Mouse (Mus musculus) kidney, adult 11 months (tissue): ENCODE data around the gene Adora2a.
"Not testable (repeated sequence)": the region's sequence is repeated elsewhere in the genome, so short reads cannot be mapped to it uniquely, and the experiment has no call there.

Experiments used
- DNase-seq: peaks from one replicate; pipeline ENCODE4 v3.0.0; 2022

Adora2a gene

DNA sequence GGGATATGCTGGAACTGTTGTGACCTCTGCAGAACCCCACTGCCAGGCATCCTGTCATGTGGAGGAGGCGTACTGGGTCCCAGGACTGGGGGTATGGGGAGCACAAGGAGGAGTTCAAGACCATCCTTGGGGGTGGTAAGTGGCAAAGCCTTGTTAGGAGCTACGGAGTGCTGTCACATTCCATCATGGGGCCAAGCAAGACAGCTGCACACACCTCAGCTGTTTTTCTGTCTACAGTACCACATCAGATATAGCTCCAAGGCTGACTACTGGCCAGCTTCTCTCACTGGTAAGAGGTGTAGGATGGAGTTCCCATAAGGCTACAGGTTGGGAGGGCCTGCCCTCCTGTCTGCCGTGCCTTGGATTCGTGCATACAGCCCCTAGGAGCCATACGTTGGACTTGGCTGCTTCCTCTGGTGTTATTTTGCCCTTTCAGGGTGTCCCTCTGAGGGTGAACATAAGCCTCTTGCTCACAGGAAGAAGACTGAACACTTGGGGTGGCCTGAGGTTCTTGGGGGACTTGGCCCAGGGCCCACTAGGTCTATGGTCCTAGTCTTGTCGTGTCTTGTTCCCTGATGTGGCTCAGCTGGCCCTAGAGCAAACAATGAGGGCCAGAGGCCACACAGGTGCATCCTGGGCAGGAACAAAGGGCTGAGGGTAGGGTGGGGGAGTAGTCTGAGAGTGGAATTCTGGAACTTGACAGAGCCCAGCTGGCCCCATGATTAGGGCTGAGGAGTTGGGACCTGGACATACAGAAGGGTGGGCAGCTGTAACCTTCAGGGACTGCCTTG lies 2.3 kb upstream of the Adora2a start:
- peak; percentile 27 for DNase-seq

GRCm38 (mm10) chr10:75315756-75316155 lies 921 bp upstream of the Adora2a start:
- DNase-seq: no peak

- DNase-seq: no peak
These were observed 205 bp upstream of the Adora2a start for GRCm38 (mm10) chr10:75316472-75316871.

DNA sequence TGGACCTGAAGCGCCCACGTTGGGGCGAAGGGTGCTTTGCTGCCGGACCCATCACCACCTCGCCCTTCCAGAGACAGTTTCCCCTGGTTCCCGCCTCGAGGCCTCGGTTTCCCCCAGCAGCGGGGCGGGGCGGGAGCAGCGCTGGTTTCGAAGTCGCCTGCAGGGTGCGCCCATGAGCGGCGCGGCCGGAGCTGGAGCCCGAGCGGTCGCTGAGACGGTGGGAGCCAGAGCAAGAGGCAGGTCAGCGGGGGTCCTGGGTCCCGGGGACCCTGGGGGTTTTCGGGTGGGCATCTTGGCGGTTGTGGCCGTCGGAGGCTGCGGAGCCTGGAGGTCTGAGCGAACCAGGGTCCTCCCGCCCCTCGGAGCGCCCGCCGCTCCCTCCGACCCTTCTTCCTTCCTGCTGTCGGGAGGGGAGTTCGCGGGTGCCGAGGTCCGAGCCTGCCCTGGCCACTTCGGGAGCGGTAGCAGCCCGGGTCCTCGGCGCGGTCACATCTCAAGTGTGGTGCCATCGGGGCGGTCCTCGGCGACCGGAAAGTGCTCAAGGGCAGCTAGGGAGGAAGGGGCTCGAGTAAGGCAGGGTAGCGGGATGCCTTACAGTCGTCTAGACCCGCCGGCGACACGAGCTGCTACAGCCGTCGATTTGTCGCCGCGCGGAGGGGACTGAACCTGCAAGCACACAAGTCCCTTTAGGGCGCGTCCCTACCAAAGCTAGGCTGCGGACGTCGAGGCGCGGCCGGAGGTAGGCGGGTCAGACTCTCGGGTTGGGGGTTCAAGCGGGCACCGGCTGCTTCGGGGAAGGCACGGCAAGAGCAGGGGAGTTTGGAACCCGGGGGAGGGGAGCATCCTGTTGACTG lies 458 bp downstream of the Adora2a start:
- DNase-seq: no peak

GRCm38 (mm10) chr10:75318206-75318605 lies 1.5 kb downstream of the Adora2a start:
- no peak for DNase-seq

DNA sequence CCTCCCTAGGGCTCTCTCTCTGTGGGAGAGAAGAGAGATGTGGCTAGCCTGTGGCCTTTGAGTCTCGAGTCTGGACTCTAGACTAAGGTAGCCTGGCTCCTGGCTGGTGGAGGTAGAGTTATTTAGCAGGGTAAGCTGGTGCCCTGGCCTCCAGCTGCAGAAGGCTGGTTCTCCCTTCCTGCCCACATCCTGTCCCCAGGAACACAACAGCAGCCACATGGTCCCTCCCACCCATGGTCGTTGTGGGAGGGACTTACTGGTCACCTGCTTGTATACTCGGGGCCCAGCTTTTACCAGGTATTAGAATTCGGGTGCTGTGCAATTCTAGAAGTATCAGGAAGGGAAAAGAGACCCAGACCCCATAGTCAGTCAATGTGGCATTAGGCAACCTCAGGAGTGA lies 3.6 kb downstream of the Adora2a start:
- DNase-seq: no peak

- DNase-seq: peak; percentile 26
These were observed 6.3 kb downstream of the Adora2a start for GRCm38 (mm10) chr10:75322966-75323365.

GRCm38 (mm10) chr10:75323986-75324385 lies 7.3 kb downstream of the Adora2a start:
- DNase-seq: no peak

DNA sequence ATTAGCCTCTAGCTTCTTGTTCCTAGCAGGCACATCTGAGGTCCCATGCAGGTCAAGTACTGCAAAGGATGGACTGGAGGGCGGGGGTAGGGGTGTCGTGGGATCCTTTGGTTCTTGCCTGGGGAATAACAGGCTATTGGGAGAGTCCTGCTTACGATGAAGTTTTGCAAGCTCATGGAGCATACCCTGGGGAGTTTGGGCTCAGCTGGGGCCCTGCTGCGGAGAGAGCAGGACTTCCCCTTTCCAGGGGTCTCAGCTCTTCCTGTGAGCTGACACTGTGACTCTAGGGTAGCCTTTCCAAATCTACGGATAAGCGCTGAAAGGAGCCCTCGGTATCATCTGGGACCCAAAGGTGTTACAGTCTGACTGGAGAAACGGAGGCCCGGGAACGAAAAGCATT lies 7.7 kb downstream of the Adora2a start:
- DNase-seq: no peak

DNA sequence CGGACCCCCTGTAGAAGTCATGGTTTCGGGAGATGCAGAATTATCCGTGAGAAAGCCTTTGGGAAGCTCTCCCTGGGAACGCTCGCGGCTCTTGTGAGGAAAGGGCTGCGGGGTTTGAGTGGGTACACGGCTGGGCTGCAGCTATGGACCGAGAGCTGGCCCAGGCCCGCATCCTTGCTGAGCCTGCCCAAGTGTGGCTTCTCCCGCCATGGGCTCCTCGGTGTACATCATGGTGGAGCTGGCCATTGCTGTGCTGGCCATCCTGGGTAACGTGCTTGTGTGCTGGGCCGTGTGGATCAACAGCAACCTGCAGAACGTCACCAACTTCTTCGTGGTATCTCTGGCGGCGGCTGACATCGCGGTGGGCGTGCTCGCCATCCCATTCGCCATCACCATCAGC lies 9.1 kb downstream of the Adora2a start:
- no peak for DNase-seq

DNA sequence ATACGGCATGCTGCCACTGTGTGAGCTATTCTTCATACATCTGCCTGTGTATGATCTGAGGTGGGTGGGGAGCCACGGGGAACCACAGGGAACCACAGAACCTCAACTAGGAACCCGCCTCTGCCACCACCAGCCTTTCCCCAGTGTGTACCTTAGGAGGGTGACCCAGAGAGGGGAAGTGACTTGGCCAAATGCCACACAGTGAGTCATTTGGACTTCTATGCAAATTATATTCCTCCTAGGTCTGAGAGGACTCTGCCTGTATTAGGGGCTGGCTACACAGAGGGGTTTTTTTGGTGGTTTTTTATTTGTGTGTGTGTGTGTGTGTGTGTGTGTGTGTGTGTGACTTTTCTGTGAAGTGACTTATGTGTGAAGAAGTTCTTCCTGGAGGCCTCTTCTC lies 9.9 kb downstream of the Adora2a start:
- peak; percentile 58 for DNase-seq

- no peak for DNase-seq
These were observed 10.4 kb downstream of the Adora2a start for GRCm38 (mm10) chr10:75327081-75327480.

DNA sequence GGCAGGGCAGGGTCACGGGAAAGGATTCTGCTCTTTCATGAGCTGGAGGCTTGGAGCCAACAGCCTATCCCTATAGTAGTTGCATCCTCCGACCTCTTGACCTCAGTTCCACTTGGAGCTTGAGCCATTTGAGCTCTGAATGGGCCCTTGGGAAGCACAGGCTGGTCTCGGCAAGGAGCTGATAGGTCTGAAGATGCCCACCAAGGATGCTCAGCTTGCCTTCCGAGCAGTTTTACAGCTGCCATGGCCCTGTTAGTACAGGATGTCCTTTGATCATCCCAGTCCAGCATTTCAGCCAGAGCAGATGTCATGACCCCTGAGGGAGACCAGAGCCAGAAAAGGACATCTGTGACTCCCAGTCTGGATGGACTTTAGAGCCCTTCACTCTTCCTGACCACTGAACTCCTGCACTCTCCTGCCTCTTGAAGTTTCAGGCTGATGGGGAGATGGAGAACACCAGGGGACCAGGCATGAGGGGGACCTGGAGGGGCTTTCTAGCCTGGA lies 11.6 kb downstream of the Adora2a start:
- no peak for DNase-seq

- DNase-seq: no peak
These were observed 15.6 kb downstream of the Adora2a start for GRCm38 (mm10) chr10:75332268-75332667.

DNA sequence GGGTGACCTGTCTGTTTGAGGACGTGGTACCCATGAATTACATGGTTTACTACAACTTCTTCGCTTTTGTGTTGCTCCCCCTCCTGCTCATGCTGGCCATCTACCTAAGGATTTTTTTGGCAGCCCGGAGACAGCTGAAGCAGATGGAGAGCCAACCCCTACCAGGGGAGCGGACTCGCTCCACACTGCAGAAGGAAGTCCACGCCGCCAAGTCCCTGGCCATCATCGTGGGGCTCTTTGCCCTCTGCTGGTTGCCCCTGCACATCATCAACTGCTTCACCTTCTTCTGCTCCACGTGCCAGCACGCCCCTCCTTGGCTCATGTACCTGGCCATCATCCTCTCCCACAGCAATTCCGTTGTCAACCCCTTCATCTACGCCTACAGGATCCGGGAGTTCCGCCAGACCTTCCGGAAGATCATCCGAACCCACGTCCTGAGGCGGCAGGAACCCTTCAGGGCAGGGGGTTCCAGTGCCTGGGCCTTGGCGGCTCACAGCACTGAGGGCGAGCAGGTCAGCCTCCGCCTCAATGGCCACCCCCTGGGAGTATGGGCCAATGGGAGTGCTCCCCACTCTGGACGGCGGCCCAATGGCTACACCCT lies 16.6 kb downstream of the Adora2a start:
- no peak for DNase-seq

- no peak for DNase-seq
These were observed 17.5 kb downstream of the Adora2a start for GRCm38 (mm10) chr10:75334175-75334574.

GRCm38 (mm10) chr10:75335075-75335474 lies 18.4 kb downstream of the Adora2a start:
- no peak for DNase-seq

DNA sequence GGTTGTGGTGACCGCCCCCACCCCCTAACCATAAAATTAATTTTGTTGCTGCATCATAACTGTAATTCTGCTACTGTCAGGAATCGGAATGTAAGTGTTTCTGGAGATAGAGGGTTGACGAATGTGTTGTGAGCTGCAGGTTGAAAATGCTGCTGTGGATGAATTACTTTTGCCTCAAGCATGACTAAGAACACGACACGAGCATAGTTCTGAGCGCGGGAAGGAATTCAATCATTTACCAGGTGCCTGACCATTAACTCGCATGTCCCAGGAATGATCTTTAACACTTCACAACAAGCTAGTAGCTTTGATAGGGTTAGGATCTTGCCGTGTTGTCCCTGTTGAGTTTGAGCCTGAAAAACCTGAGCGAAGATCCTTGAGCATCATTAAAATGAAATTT lies 20.6 kb downstream of the Adora2a start:
- DNase-seq: peak; percentile 59

- no peak for DNase-seq
These were observed 22.2 kb downstream of the Adora2a start for GRCm38 (mm10) chr10:75338852-75339251.

GRCm38 (mm10) chr10:75339377-75339776 lies 22.7 kb downstream of the Adora2a start:
- DNase-seq: no peak

GRCm38 (mm10) chr10:75341936-75342335 lies 25.3 kb downstream of the Adora2a start:
- DNase-seq: no peak

GRCm38 (mm10) chr10:75344563-75344962 lies 27.9 kb downstream of the Adora2a start:
- DNase-seq: not testable (repeated sequence)

DNA sequence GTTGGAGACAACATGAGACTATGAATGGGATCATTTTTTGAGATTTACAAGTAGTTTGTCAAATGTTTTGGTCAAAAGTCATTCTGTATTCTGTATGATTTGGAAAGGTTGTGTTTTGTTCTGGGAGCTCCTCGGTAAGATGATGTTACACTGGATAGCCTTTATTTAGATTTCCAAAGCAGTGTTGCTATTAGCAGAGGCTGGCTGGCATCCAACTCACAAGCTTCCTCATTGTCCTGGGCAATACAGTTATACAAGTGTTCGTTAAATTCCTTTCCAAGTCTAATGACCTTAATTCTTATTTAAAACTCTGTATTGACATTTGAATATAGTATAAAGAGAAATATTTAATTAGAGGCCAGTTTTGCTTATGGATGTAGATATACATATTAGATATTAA lies 28.6 kb downstream of the Adora2a start:
- no peak for DNase-seq

DNA sequence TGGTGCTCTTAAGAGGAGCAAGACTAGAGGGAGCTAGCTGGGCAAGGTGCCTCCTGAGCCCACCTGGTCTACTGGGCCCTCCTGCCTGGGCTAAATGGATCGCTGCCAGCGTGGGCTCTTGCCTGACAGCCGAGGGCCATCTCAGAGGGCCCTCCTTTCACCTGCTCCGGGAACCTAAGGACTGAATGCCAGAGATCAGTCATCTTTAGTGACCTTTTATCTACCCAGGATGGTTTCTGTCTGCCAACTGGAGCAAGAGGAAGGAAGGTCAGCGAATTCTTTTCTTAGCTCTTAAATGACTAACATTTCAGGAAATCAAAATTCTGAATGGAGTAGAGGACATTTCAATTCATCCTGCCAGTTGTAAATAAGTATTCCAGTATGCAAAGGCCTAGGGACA lies 33.9 kb downstream of the Adora2a start:
- DNase-seq: no peak
